Mouse (Mus musculus) ES-Bruce4 (cell line): ENCODE measurements around the gene Pcbp2.

ENCODE experiments used
- CTCF ChIP-seq: IDR thresholded peaks from one replicate; pipeline ENCODE4 v1.8.1; 2011; ENCODE audit warnings: low read depth, low read length
- EP300 ChIP-seq: IDR thresholded peaks from 2 replicates; pipeline ENCODE4 v1.6.1; 2011; ENCODE audit warnings: low read depth, low read length; ENCODE audit not compliant: insufficient read depth
- POLR2A ChIP-seq: IDR thresholded peaks from one replicate; pipeline ENCODE4 v1.8.1; 2011; ENCODE audit warnings: low read length; ENCODE audit not compliant: insufficient read depth

GRCm38 (mm10) chr15:102463666-102464065, 6.7 kb upstream of the Pcbp2 start:
- TF ChIP-seq EP300 (no peak), CTCF (no peak), POLR2A (no peak)
